Mouse (Mus musculus) layer of hippocampus, adult 18-20 months (tissue): Measurements from ENCODE around the gene Myo3b. TPM values are rescaled to one million over a fixed set of nuclear protein-coding genes. Genes with fewer than 3 reads are reported as not detected.

Experiments
- DNase-seq, 2 experiments: peaks; one replicate each; pipeline ENCODE4 v3.0.0; 2022; ENCODE audit warnings: low spot score in 2 of 2
- total RNA-seq, 2 experiments: library from RNA; stranded (reverse); gene quantifications; 2 replicates each; pipeline ENCODE4 v1.2.3; 2021

Myo3b gene
- total RNA-seq, 2 experiments from 2014 or later = 0.64 to 0.94 TPM

- DNase-seq = no peak
Observed at GRCm38 (mm10) chr2:70128590-70128989, 89.7 kb downstream of the Myo3b start.

GRCm38 (mm10) chr2:70129566-70129965 is 90.6 kb downstream of the Myo3b start:
- peak in 1 of 2 experiments; percentile 50 for DNase-seq

GRCm38 (mm10) chr2:70133281-70133680 is 94.4 kb downstream of the Myo3b start:
- DNase-seq = no peak

- DNase-seq = no peak
Observed at GRCm38 (mm10) chr2:70137226-70137998, 98.5 kb downstream of the Myo3b start.

- no peak for DNase-seq
Observed at GRCm38 (mm10) chr2:70143543-70144188, 104.7 kb downstream of the Myo3b start.

GRCm38 (mm10) chr2:70146993-70147581 is 108.2 kb downstream of the Myo3b start:
- no peak for DNase-seq

- DNase-seq = no peak
Observed at GRCm38 (mm10) chr2:70148821-70149510, 110.0 kb downstream of the Myo3b start.

GRCm38 (mm10) chr2:70150399-70151035 is 111.6 kb downstream of the Myo3b start:
- peak in 1 of 2 experiments; percentile 72 for DNase-seq

GRCm38 (mm10) chr2:70151930-70152329 is 113.0 kb downstream of the Myo3b start:
- DNase-seq = no peak

GRCm38 (mm10) chr2:70155226-70155836 is 116.4 kb downstream of the Myo3b start:
- no peak for DNase-seq

- DNase-seq = no peak
Observed at GRCm38 (mm10) chr2:70159543-70159942, 120.6 kb downstream of the Myo3b start.

- no peak for DNase-seq
Observed at GRCm38 (mm10) chr2:70166231-70166630, 127.3 kb downstream of the Myo3b start.

- DNase-seq = peak; percentile 51 to 64
Observed at GRCm38 (mm10) chr2:70167944-70168935, 129.3 kb downstream of the Myo3b start.

GRCm38 (mm10) chr2:70170469-70170868 is 131.5 kb downstream of the Myo3b start:
- peak in 1 of 2 experiments; percentile 53 for DNase-seq

GRCm38 (mm10) chr2:70176823-70177708 is 138.1 kb downstream of the Myo3b start:
- no peak for DNase-seq

GRCm38 (mm10) chr2:70177709-70178030 is 138.7 kb downstream of the Myo3b start:
- DNase-seq = no peak

GRCm38 (mm10) chr2:70178241-70178640 is 139.3 kb downstream of the Myo3b start:
- DNase-seq = no peak

- DNase-seq = no peak
Observed at GRCm38 (mm10) chr2:70182150-70182670, 143.3 kb downstream of the Myo3b start.
